In the genomic region with DNA sequence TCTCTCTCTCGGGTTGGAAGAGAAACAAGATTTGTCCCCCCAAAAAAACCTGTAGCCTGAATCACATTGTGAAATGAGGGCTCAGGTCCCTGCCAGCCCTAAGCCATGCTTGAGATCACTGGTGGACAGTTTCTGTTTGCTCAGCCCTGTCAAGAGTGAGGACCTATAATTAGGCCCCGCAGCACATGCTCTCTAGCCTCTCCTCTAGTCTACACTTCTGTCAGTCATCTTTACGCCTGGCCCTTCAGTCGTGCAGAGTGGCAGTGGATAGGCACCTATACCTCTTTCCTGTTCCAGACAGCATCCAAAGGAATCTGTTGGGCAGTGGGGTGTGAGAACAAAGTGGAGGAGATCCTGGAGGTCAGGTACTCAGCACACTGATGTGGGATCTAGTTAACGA, we compare ENCODE assay signal across 12 mouse cellular contexts. TPM values are rescaled to one million over a fixed set of nuclear protein-coding genes. Genes with fewer than 3 reads are reported as not detected.
DNase-seq lines count a peak whose midpoint lies in the region; ATAC-seq and TF ChIP-seq lines count a peak whose summit lies in the region.
"Had no signal": no experiment of that assay in that cellular context is flagged by ENCODE, and none has a peak within 500 bp of the region (broad histone marks: within the 10 kb centered on the region; RNA-seq: fewer than 3 reads in every experiment).

No protein-coding gene starts in this region.

- TF ChIP-seq CTCF in lung, postnatal 0 days (IDR thresholded peaks at IDR 0.05), result no peak

- no peaks in the 10 kb centered on the region for H3K27me3 ChIP-seq in lung, embryonic 15.5 days
- no peaks in the 10 kb centered on the region for H3K27me3 ChIP-seq in lung, postnatal 0 days (replicated peaks; ENCODE audit: insufficient read depth, low read length)
- H3K27me3 ChIP-seq in forebrain, embryonic 15.5 days, result no peaks in the 10 kb centered on the region
- no peaks in the 10 kb centered on the region for H3K27me3 ChIP-seq in limb, embryonic 10.5 days (ENCODE audit: low read depth, poor library complexity, severe bottlenecking)
- H3K27me3 ChIP-seq in neural tube, embryonic 15.5 days (replicated peaks), result no peaks in the 10 kb centered on the region

- peak overlapping the region; percentile 34; the same call in 1 of the 2 replicates for H3K27ac ChIP-seq in lung, embryonic 15.5 days
- no peak overlapping the region for H3K27ac ChIP-seq in lung, postnatal 0 days (ENCODE audit: low read length)
- H3K27ac ChIP-seq in forebrain, embryonic 15.5 days (replicated peaks), result peak overlapping the region; percentile 82
- peak overlapping the region; percentile 65; the same call in 1 of the 2 replicates for H3K27ac ChIP-seq in limb, embryonic 10.5 days
- H3K27ac ChIP-seq in neural tube, embryonic 15.5 days (replicated peaks), result peak overlapping the region; percentile 77

- 0 out of 2 replicates have a peak, but pooled peaks have one; percentile 10 for ATAC-seq in lung, embryonic 15.5 days (ENCODE audit: borderline replicate concordance, extremely low read depth, low FRiP score, low TSS enrichment)
- ATAC-seq in lung, postnatal 0 days, result no peak
- ATAC-seq in forebrain, embryonic 15.5 days (replicated peaks), result 0 out of 2 replicates have a peak, but pooled peaks have one; percentile 24
- 0 out of 2 replicates have a peak, but pooled peaks have one; percentile 18 for ATAC-seq in neural tube, embryonic 15.5 days (ENCODE audit: low FRiP score)

- no peak overlapping the region for H3K4me2 ChIP-seq in lung, embryonic 15.5 days
- H3K4me2 ChIP-seq in lung, postnatal 0 days (replicated peaks; ENCODE audit: low read depth, low read length), result no peak overlapping the region
- no peak overlapping the region for H3K4me2 ChIP-seq in forebrain, embryonic 15.5 days (replicated peaks)
- no peak overlapping the region for H3K4me2 ChIP-seq in neural tube, embryonic 15.5 days

- no peak overlapping the region for H3K9ac ChIP-seq in lung, embryonic 15.5 days
- H3K9ac ChIP-seq in lung, postnatal 0 days (replicated peaks; ENCODE audit: low read depth), result no peak overlapping the region
- H3K9ac ChIP-seq in forebrain, embryonic 15.5 days (replicated peaks), result no peak overlapping the region
- no peak overlapping the region for H3K9ac ChIP-seq in neural tube, embryonic 15.5 days (replicated peaks)

- no peaks in the 10 kb centered on the region for H3K36me3 ChIP-seq in lung, embryonic 15.5 days
- H3K36me3 ChIP-seq in lung, postnatal 0 days (ENCODE audit: insufficient read depth, low read length), result no peaks in the 10 kb centered on the region
- peaks cover 15% of the 10 kb centered on the region for H3K36me3 ChIP-seq in forebrain, embryonic 15.5 days
- no peaks in the 10 kb centered on the region for H3K36me3 ChIP-seq in limb, embryonic 10.5 days
- 0 out of 2 replicates have a peak, but pooled peaks cover 3% of the 10 kb centered on the region for H3K36me3 ChIP-seq in neural tube, embryonic 15.5 days
- H3K36me3 ChIP-seq: heart, embryonic 10.5 days had no signal

- H3K9me3 ChIP-seq in lung, embryonic 15.5 days, result no peaks in the 10 kb centered on the region
- H3K9me3 ChIP-seq in lung, postnatal 0 days (ENCODE audit: low read length), result no peaks in the 10 kb centered on the region
- H3K9me3 ChIP-seq in forebrain, embryonic 15.5 days, result no peaks in the 10 kb centered on the region
- H3K9me3 ChIP-seq in limb, embryonic 10.5 days (replicated peaks), result no peaks in the 10 kb centered on the region
- H3K9me3 ChIP-seq in neural tube, embryonic 15.5 days (replicated peaks), result no peaks in the 10 kb centered on the region
- H3K9me3 ChIP-seq: heart, embryonic 10.5 days had no signal

- H3K4me3 ChIP-seq in lung, embryonic 15.5 days, result no peak overlapping the region
- H3K4me3 ChIP-seq in lung, postnatal 0 days (ENCODE audit: low read depth, low read length), result no peak overlapping the region
- no peak overlapping the region for H3K4me3 ChIP-seq in forebrain, embryonic 15.5 days
- H3K4me3 ChIP-seq in limb, embryonic 10.5 days, result no peak overlapping the region
- H3K4me3 ChIP-seq in neural tube, embryonic 15.5 days (replicated peaks), result no peak overlapping the region
- H3K4me3 ChIP-seq: erythroblast, embryonic 14.5 days; heart, embryonic 10.5 days had no signal

- no peak for TF ChIP-seq EP300 in lung, postnatal 0 days (IDR thresholded peaks at IDR 0.05)

- H3K4me1 ChIP-seq in lung, embryonic 15.5 days, result peaks cover 21% of the 10 kb centered on the region
- peaks cover 6% of the 10 kb centered on the region; the same call in 1 of the 2 replicates for H3K4me1 ChIP-seq in lung, postnatal 0 days (ENCODE audit: insufficient read depth, low read depth, low read length)
- peaks cover 21% of the 10 kb centered on the region for H3K4me1 ChIP-seq in forebrain, embryonic 15.5 days
- peaks cover 23% of the 10 kb centered on the region for H3K4me1 ChIP-seq in limb, embryonic 10.5 days
- H3K4me1 ChIP-seq in neural tube, embryonic 15.5 days, result peaks cover 16% of the 10 kb centered on the region

- 53% methylated on average over 5 of the region's 5 CpGs for WGBS in lung, embryonic 15.5 days
- 45% methylated on average over 5 of the region's 5 CpGs for WGBS in lung, postnatal 0 days
- WGBS in forebrain, embryonic 15.5 days, result 37% methylated on average over 5 of the region's 5 CpGs
- 75% methylated on average over 5 of the region's 5 CpGs for WGBS in limb, embryonic 10.5 days
- 55% methylated on average over 5 of the region's 5 CpGs for WGBS in neural tube, embryonic 15.5 days

- no peak for DNase-seq in lung, postnatal 0 days (ENCODE audit: low spot score)
- DNase-seq in limb, embryonic 10.5 days (ENCODE audit: low spot score), result no peak
- no peak for DNase-seq in left cerebral cortex, adult 18-20 months (ENCODE audit: low spot score in 2 of 2)
- DNase-seq in kidney, adult 11 months, result no peak
- DNase-seq: kidney, postnatal 25 days; lung, postnatal 36 days had no signal

RNA-seq across cellular contexts. Expression of gene Scrn1, which starts 58.5 kb away (rescaled TPM):
- polyA plus RNA-seq in lung, embryonic 15.5 days (2015; fragmentation: Nextera tagmentation; extraction: Ambion mirVana), result 1.5 and 2.8 TPM in 2 replicates
- polyA plus RNA-seq in lung, postnatal 0 days (2015; fragmentation: Nextera tagmentation; extraction: Ambion mirVana), result 2.8 TPM in 2 replicates
- polyA plus RNA-seq in forebrain, embryonic 15.5 days (2015; fragmentation: Nextera tagmentation; extraction: Ambion mirVana), result 135 TPM in 2 replicates
- polyA plus RNA-seq in limb, embryonic 10.5 days (2016; fragmentation: Nextera tagmentation; extraction: Ambion mirVana), result 2.6 and 7.8 TPM in 2 replicates
- polyA plus RNA-seq in neural tube, embryonic 15.5 days (2015; fragmentation: Nextera tagmentation; extraction: Ambion mirVana), result 85.9 and 98.3 TPM in 2 replicates
- total RNA-seq in left cerebral cortex, adult 18-20 months (2021), result 100 to 1,000 TPM; 148 TPM
- total RNA-seq: neutrophil, adult 5-6 weeks had no signal
- polyA plus RNA-seq: erythroblast, embryonic 14.5 days had no signal
